Mouse (Mus musculus): ENCODE data around the gene Abcg4.
"Not testable (repeated sequence)": the region's sequence is repeated elsewhere in the genome, so short reads cannot be mapped to it uniquely, and the experiment has no call there.

The Abcg4 gene

GRCm38 (mm10) chr9:44319887-44320798, 31.7 kb upstream of the Abcg4 start, which contains the start of gene C2cd2l:
Gene C2cd2l, minus strand, starts transcription at chr9:44320285.
- no peak for DNase-seq (ENCODE audit: low read depth, low spot score)

- DNase-seq (ENCODE audit: low read depth, low spot score) = no peak
Observed at GRCm38 (mm10) chr9:44319105-44319886, 30.9 kb upstream of the Abcg4 start.

- no peak for DNase-seq (ENCODE audit: low read depth, low spot score)
Observed at GRCm38 (mm10) chr9:44318826-44319095, 30.3 kb upstream of the Abcg4 start.

- no peak for DNase-seq (ENCODE audit: low read depth, low spot score)
Observed at GRCm38 (mm10) chr9:44318076-44318825, 29.8 kb upstream of the Abcg4 start.

GRCm38 (mm10) chr9:44317452-44317851, 29.0 kb upstream of the Abcg4 start:
- DNase-seq (ENCODE audit: low read depth, low spot score) = no peak

GRCm38 (mm10) chr9:44314910-44315309, 26.5 kb upstream of the Abcg4 start:
- DNase-seq (ENCODE audit: low read depth, low spot score) = no peak

- DNase-seq (ENCODE audit: low read depth, low spot score) = no peak
Observed at GRCm38 (mm10) chr9:44314257-44314547, 25.8 kb upstream of the Abcg4 start.

GRCm38 (mm10) chr9:44313476-44314256, 25.3 kb upstream of the Abcg4 start:
- DNase-seq (ENCODE audit: low read depth, low spot score) = no peak

- no peak for DNase-seq (ENCODE audit: low read depth, low spot score)
Observed at GRCm38 (mm10) chr9:44311136-44312134, 23.0 kb upstream of the Abcg4 start.

- DNase-seq (ENCODE audit: low read depth, low spot score) = no peak
Observed at GRCm38 (mm10) chr9:44310750-44311135, 22.3 kb upstream of the Abcg4 start.

- DNase-seq (ENCODE audit: low read depth, low spot score) = no peak
Observed at GRCm38 (mm10) chr9:44309756-44310155, 21.3 kb upstream of the Abcg4 start.

GRCm38 (mm10) chr9:44307248-44307647, 18.8 kb upstream of the Abcg4 start:
- no peak for DNase-seq (ENCODE audit: low read depth, low spot score)

GRCm38 (mm10) chr9:44306532-44306931, 18.1 kb upstream of the Abcg4 start:
- no peak for DNase-seq (ENCODE audit: low read depth, low spot score)

GRCm38 (mm10) chr9:44305466-44306079, 17.2 kb upstream of the Abcg4 start, which contains the start of gene Hinfp:
Gene Hinfp, minus strand, starts transcription at chr9:44305671.
- peak; percentile 98 for DNase-seq (ENCODE audit: low read depth, low spot score)

GRCm38 (mm10) chr9:44300001-44300400, 11.6 kb upstream of the Abcg4 start:
- DNase-seq (ENCODE audit: low read depth, low spot score) = not testable (repeated sequence)

- no peak for DNase-seq (ENCODE audit: low read depth, low spot score)
Observed at GRCm38 (mm10) chr9:44292490-44292889, 4.1 kb upstream of the Abcg4 start.

- DNase-seq (ENCODE audit: low read depth, low spot score) = no peak
Observed at GRCm38 (mm10) chr9:44288959-44289291, 510 bp upstream of the Abcg4 start.

- DNase-seq (ENCODE audit: low read depth, low spot score) = no peak
Observed at GRCm38 (mm10) chr9:44287401-44288075, 877 bp downstream of the Abcg4 start.

- DNase-seq (ENCODE audit: low read depth, low spot score) = no peak
Observed at GRCm38 (mm10) chr9:44287003-44287400, 1.4 kb downstream of the Abcg4 start.
